Mouse (Mus musculus) neural tube, embryonic 14.5 days (tissue): Measurements from ENCODE around the gene Olfr155. TPM values are rescaled to one million over a fixed set of nuclear protein-coding genes. Genes with fewer than 3 reads are reported as not detected.

ENCODE experiments used
- ATAC-seq: fragments of 200-750 bp; cut with Nextera tagmentation; 2 replicates; pipeline ENCODE4 v1.8.0; 2017; ENCODE audit warnings: low read depth, mild to moderate bottlenecking, moderate TSS enrichment, moderate library complexity
- H3K27ac ChIP-seq: fragments of 300-500 bp; sonication (generic); 2 replicates; pipeline ENCODE4 v1.5.1; 2014; ENCODE audit warnings: low read depth, mild to moderate bottlenecking, control low read depth, low read length, moderate library complexity, mixed read lengths
- H3K27me3 ChIP-seq: fragments of 300-500 bp; sonication (generic); 2 replicates; pipeline ENCODE4 v1.6.1; 2014; ENCODE audit warnings: low read length; ENCODE audit not compliant: control insufficient read depth, insufficient read depth
- H3K36me3 ChIP-seq: fragments of 300-500 bp; sonication (generic); 2 replicates; pipeline ENCODE4 v1.6.1; 2014; ENCODE audit warnings: low read length, mixed read lengths; ENCODE audit not compliant: control insufficient read depth, insufficient read depth
- H3K4me1 ChIP-seq: fragments of 300-500 bp; sonication (generic); 2 replicates; pipeline ENCODE4 v1.6.1; 2014; ENCODE audit warnings: low read length; ENCODE audit not compliant: control insufficient read depth, insufficient read depth
- H3K4me2 ChIP-seq: fragments of 300-500 bp; sonication (generic); 2 replicates; pipeline ENCODE4 v1.6.1; 2014; ENCODE audit warnings: mild to moderate bottlenecking, low read depth, low read length, control low read depth
- H3K4me3 ChIP-seq: fragments of 300-500 bp; sonication (generic); 2 replicates; pipeline ENCODE4 v1.5.1; 2014; ENCODE audit warnings: low read depth, low read length, control low read depth, mixed read lengths
- H3K9ac ChIP-seq: fragments of 300-500 bp; sonication (generic); replicated peaks from 2 replicates; pipeline ENCODE4 v1.6.1; 2014; ENCODE audit warnings: low read depth, mild to moderate bottlenecking, control low read depth, low read length, mixed read lengths
- H3K9me3 ChIP-seq: fragments of 300-500 bp; sonication (generic); 2 replicates; pipeline ENCODE4 v1.6.1; 2016; ENCODE audit warnings: low read length; ENCODE audit not compliant: control insufficient read depth
- WGBS: fragments of 180-500 bp; shearing (Covaris S2); extraction: QIAGEN DNeasy Blood & Tissue Kit; methylation state at CpG from one replicate; pipeline ENCODE4 v1.1.7; 2014; 5-methylcytosine and 5-hydroxymethylcytosine counted together
- polyA plus RNA-seq: library from polyadenylated mRNA; unstranded; fragments of >200 nt; fragmentation: Nextera tagmentation; extraction: Ambion mirVana; gene quantifications from 2 replicates; pipeline ENCODE4 v1.2.1, GENCODE M21; 2014

Olfr155 gene
- polyA plus RNA-seq, 1 experiment from 2014 or later, result not detected

GRCm38 (mm10) chr4:43878121-43878776, 26.9 kb downstream of the Olfr155 start:
- H3K27ac ChIP-seq, result no peak overlapping the region
- no peaks in the 10 kb centered on the region for H3K9me3 ChIP-seq
- H3K9ac ChIP-seq, result no peak overlapping the region
- H3K27me3 ChIP-seq, result no peaks in the 10 kb centered on the region
- 63% methylated on average over 5 of the region's 5 CpGs for WGBS
- H3K4me3 ChIP-seq, result no peak overlapping the region
- H3K36me3 ChIP-seq, result no peaks in the 10 kb centered on the region
- no peak overlapping the region for H3K4me2 ChIP-seq
- no peak for ATAC-seq
- peaks cover 12% of the 10 kb centered on the region; the same call in 1 of the 2 replicates for H3K4me1 ChIP-seq

DNA sequence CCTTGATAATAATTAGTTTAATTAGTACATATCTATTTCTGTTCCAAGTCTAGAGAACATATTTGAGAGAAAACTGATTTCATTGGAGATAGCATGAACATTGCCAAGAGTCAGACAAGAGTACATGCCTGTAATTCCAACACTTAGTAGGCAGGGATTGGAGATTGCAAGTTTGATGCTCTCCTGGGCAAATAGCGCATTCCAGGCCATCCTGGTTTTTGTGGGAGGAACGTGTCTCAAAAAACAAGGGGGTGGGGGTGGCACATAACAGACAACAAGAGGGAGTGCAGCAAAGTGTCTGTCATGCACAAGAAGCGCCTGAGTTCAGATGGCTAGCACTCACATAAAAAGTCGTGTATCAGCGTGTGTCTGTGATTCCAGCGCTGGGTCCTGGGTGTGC, 28.2 kb downstream of the Olfr155 start:
- peaks cover 15% of the 10 kb centered on the region; the same call in 1 of the 2 replicates for H3K4me1 ChIP-seq
- no peak overlapping the region for H3K4me2 ChIP-seq
- no peak overlapping the region for H3K9ac ChIP-seq
- WGBS, result 80% methylated on average over 6 of the region's 6 CpGs
- no peaks in the 10 kb centered on the region for H3K27me3 ChIP-seq
- H3K36me3 ChIP-seq, result no peaks in the 10 kb centered on the region
- no peak overlapping the region for H3K4me3 ChIP-seq
- H3K9me3 ChIP-seq, result no peaks in the 10 kb centered on the region
- no peak for ATAC-seq
- H3K27ac ChIP-seq, result no peak overlapping the region

- no peaks in the 10 kb centered on the region for H3K27me3 ChIP-seq
- 0 out of 2 replicates have a peak, but pooled peaks cover 3% of the 10 kb centered on the region for H3K4me1 ChIP-seq
- H3K36me3 ChIP-seq, result no peaks in the 10 kb centered on the region
- H3K4me2 ChIP-seq, result no peak overlapping the region
- ATAC-seq, result no peak
- no peak overlapping the region for H3K4me3 ChIP-seq
- no peak overlapping the region for H3K9ac ChIP-seq
- 45% methylated on average over 4 of the region's 4 CpGs for WGBS
- no peaks in the 10 kb centered on the region for H3K9me3 ChIP-seq
- H3K27ac ChIP-seq, result no peak overlapping the region
Observed at GRCm38 (mm10) chr4:43884196-43884595, 32.8 kb downstream of the Olfr155 start.

GRCm38 (mm10) chr4:43891247-43891646, 39.9 kb downstream of the Olfr155 start:
- ATAC-seq, result no peak
- Histone ChIP-seq H3K27me3 (no peaks in the 10 kb centered on the region), H3K4me1 (no peaks in the 10 kb centered on the region), H3K36me3 (no peaks in the 10 kb centered on the region), H3K27ac (no peak overlapping the region), H3K9me3 (no peaks in the 10 kb centered on the region), H3K9ac (no peak overlapping the region), H3K4me3 (no peak overlapping the region), H3K4me2 (no peak overlapping the region)
- 91% methylated on average over 3 of the region's 3 CpGs for WGBS

GRCm38 (mm10) chr4:43897209-43897608, 45.8 kb downstream of the Olfr155 start:
- Histone ChIP-seq H3K27me3 (no peaks in the 10 kb centered on the region), H3K4me2 (no peak overlapping the region), H3K27ac (no peak overlapping the region), H3K4me3 (no peak overlapping the region), H3K9me3 (no peaks in the 10 kb centered on the region), H3K9ac (no peak overlapping the region), H3K4me1 (no peaks in the 10 kb centered on the region), H3K36me3 (peaks cover 14% of the 10 kb centered on the region)
- ATAC-seq, result no peak

GRCm38 (mm10) chr4:43899197-43899596, 47.8 kb downstream of the Olfr155 start:
- Histone ChIP-seq H3K9me3 (no peaks in the 10 kb centered on the region), H3K27ac (no peak overlapping the region), H3K4me3 (no peak overlapping the region), H3K36me3 (peaks cover 17% of the 10 kb centered on the region), H3K4me2 (no peak overlapping the region), H3K4me1 (no peaks in the 10 kb centered on the region), H3K27me3 (no peaks in the 10 kb centered on the region), H3K9ac (no peak overlapping the region)
- ATAC-seq, result no peak
- 81% methylated on average over 8 of the region's 8 CpGs for WGBS

GRCm38 (mm10) chr4:43903690-43904089, 52.3 kb downstream of the Olfr155 start:
- no peak overlapping the region for H3K9ac ChIP-seq
- no peak for ATAC-seq
- no peaks in the 10 kb centered on the region for H3K9me3 ChIP-seq
- WGBS, result 81% methylated on average over 7 of the region's 7 CpGs
- no peaks in the 10 kb centered on the region for H3K27me3 ChIP-seq
- no peak overlapping the region for H3K4me2 ChIP-seq
- H3K36me3 ChIP-seq, result peaks cover 20% of the 10 kb centered on the region
- H3K4me3 ChIP-seq, result no peak overlapping the region
- no peaks in the 10 kb centered on the region for H3K4me1 ChIP-seq
- H3K27ac ChIP-seq, result no peak overlapping the region

GRCm38 (mm10) chr4:43906443-43906842, 55.1 kb downstream of the Olfr155 start:
- H3K4me3 ChIP-seq, result no peak overlapping the region
- H3K27me3 ChIP-seq, result no peaks in the 10 kb centered on the region
- no peak overlapping the region for H3K4me2 ChIP-seq
- peaks cover 17% of the 10 kb centered on the region for H3K36me3 ChIP-seq
- no peak overlapping the region for H3K27ac ChIP-seq
- H3K9me3 ChIP-seq, result no peaks in the 10 kb centered on the region
- no peak overlapping the region for H3K9ac ChIP-seq
- 24% methylated on average over 6 of the region's 6 CpGs for WGBS
- H3K4me1 ChIP-seq, result no peaks in the 10 kb centered on the region
- no peak for ATAC-seq
